Mouse (Mus musculus): ENCODE measurements around the gene Gm27021.

DNA sequence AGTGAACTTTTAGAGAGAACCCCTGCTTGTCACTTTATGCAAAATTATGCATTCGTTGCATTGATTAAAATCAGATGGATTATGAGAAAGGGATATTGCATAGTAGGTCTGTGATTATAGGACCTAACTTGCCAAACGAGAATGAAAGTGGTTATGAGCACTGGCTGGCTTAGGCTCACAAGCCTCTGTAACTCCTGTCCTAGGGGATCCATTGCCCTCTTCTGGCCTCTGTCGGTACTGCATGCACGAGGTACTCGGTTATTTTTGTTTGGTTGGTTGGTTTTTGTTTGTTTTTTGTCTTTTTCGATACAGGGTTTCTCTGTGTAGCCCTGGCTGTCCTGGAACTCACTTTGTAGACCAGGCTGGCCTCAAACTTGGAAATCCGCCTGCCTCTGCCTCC lies 60.0 kb downstream of the Gm27021 start:
- TF ChIP-seq GATA1 (IDR thresholded peaks at IDR 0.05; ENCODE audit: borderline replicate concordance, low read length) (no peak), FLI1 (IDR thresholded peaks at IDR 0.05; ENCODE audit: low read length) (no peak)
